Mouse (Mus musculus) neural tube, embryonic 13.5 days (tissue): ENCODE results near the gene Gm13769. TPM values are rescaled to one million over a fixed set of nuclear protein-coding genes. Genes with fewer than 3 reads are reported as not detected.
A peak's percentile ranks its signal among the peaks of the same experiment; 100 is the strongest.
"Not testable (repeated sequence)": the region's sequence is repeated elsewhere in the genome, so short reads cannot be mapped to it uniquely, and the experiment has no call there.

ENCODE experiments used
- ATAC-seq: fragments of 200-750 bp; cut with Nextera tagmentation; 2 replicates; pipeline ENCODE4 v1.8.0; 2017; ENCODE audit warnings: low read depth, mild to moderate bottlenecking, moderate TSS enrichment, moderate library complexity
- H3K27ac ChIP-seq: fragments of 300-500 bp; sonication (generic); replicated peaks from 2 replicates; pipeline ENCODE4 v1.5.1; 2015; ENCODE audit warnings: moderate library complexity, mild to moderate bottlenecking, inconsistent platforms
- H3K27me3 ChIP-seq: fragments of 300-500 bp; sonication (generic); 2 replicates; pipeline ENCODE4 v1.6.1; 2015; ENCODE audit warnings: mild to moderate bottlenecking, inconsistent platforms
- H3K36me3 ChIP-seq: fragments of 300-500 bp; sonication (generic); 2 replicates; pipeline ENCODE4 v1.6.1; 2015; ENCODE audit warnings: mild to moderate bottlenecking, inconsistent platforms
- H3K4me1 ChIP-seq: fragments of 300-500 bp; sonication (generic); replicated peaks from 2 replicates; pipeline ENCODE4 v1.6.1; 2015; ENCODE audit warnings: inconsistent platforms
- H3K4me2 ChIP-seq: fragments of 300-500 bp; sonication (generic); 2 replicates; pipeline ENCODE4 v1.6.1; 2015; ENCODE audit warnings: inconsistent platforms, mild to moderate bottlenecking, moderate library complexity
- H3K4me3 ChIP-seq: fragments of 300-500 bp; sonication (generic); 2 replicates; pipeline ENCODE4 v1.5.1; 2015; ENCODE audit warnings: mild to moderate bottlenecking, inconsistent platforms
- H3K9ac ChIP-seq: fragments of 300-500 bp; sonication (generic); 2 replicates; pipeline ENCODE4 v1.6.1; 2015; ENCODE audit warnings: moderate library complexity, mild to moderate bottlenecking, inconsistent platforms
- H3K9me3 ChIP-seq: fragments of 300-500 bp; sonication (generic); 2 replicates; pipeline ENCODE4 v1.6.1; 2016; ENCODE audit warnings: inconsistent platforms
- WGBS: fragments of 180-500 bp; shearing (Covaris S2); methylation state at CpG from one replicate; pipeline ENCODE4 v1.1.7; 2015; 5-methylcytosine and 5-hydroxymethylcytosine counted together
- polyA plus RNA-seq: library from polyadenylated mRNA; unstranded; fragments of >200 nt; fragmentation: Nextera tagmentation; extraction: Ambion mirVana; gene quantifications from 2 replicates; pipeline ENCODE4 v1.2.1, GENCODE M21; 2015

Gm13769 gene
- polyA plus RNA-seq = 0.11 TPM in 1 of 2 replicates, not detected in the other

- not testable (repeated sequence) for H3K27me3 ChIP-seq, H3K9me3 ChIP-seq, H3K4me3 ChIP-seq, ATAC-seq, H3K4me1 ChIP-seq, H3K4me2 ChIP-seq, H3K9ac ChIP-seq, H3K27ac ChIP-seq, H3K36me3 ChIP-seq
- no CpG with 5 or more reads among the region's 6 CpGs for WGBS
Measured at GRCm38 (mm10) chr2:90321900-90322299, at the start of gene Gm13769. Gene Gm13769, plus strand, starts transcription at chr2:90322200.

GRCm38 (mm10) chr2:90292741-90293140 lies 29.3 kb upstream of the Gm13769 start, which contains the start of gene Olfr1272:
Gene Olfr1272, minus strand, starts transcription at chr2:90292841.
- H3K4me1 ChIP-seq = no peaks in the 10 kb centered on the region
- H3K9ac ChIP-seq = no peak within 1 kb of the TSS
- no peak for ATAC-seq
- H3K27ac ChIP-seq = no peak within 1 kb of the TSS
- no peaks in the 10 kb centered on the region for H3K9me3 ChIP-seq
- H3K4me2 ChIP-seq = no peak within 1 kb of the TSS
- no peaks in the 10 kb centered on the region for H3K36me3 ChIP-seq
- WGBS = 84% methylated on average over 6 of the region's 6 CpGs
- H3K27me3 ChIP-seq = no peaks in the 10 kb centered on the region
- H3K4me3 ChIP-seq = no peak within 1 kb of the TSS

- H3K4me1 ChIP-seq, H3K9me3 ChIP-seq, H3K4me3 ChIP-seq, H3K27me3 ChIP-seq, H3K27ac ChIP-seq, H3K4me2 ChIP-seq, ATAC-seq, H3K36me3 ChIP-seq, H3K9ac ChIP-seq: not testable (repeated sequence)
- no CpG with 5 or more reads among the region's 4 CpGs for WGBS
Measured at GRCm38 (mm10) chr2:90346694-90347093, 24.7 kb downstream of the Gm13769 start.

- not testable (repeated sequence) for H3K27me3 ChIP-seq, H3K4me1 ChIP-seq, H3K9me3 ChIP-seq, H3K9ac ChIP-seq, H3K4me2 ChIP-seq, H3K4me3 ChIP-seq, H3K27ac ChIP-seq, H3K36me3 ChIP-seq
- peak; percentile 40; the same call in 1 of the 2 replicates for ATAC-seq
- WGBS = no CpG with 5 or more reads among the region's 6 CpGs
Measured at GRCm38 (mm10) chr2:90351047-90351446, 29.0 kb downstream of the Gm13769 start.

- not testable (repeated sequence) for H3K4me1 ChIP-seq, H3K9me3 ChIP-seq, H3K27me3 ChIP-seq, H3K27ac ChIP-seq, H3K9ac ChIP-seq, H3K36me3 ChIP-seq, H3K4me2 ChIP-seq, H3K4me3 ChIP-seq
- peak; percentile 47; the same call in 1 of the 2 replicates for ATAC-seq
- WGBS = no CpG with 5 or more reads among the region's 3 CpGs
Measured at GRCm38 (mm10) chr2:90351540-90351939, 29.5 kb downstream of the Gm13769 start.

- H3K4me3 ChIP-seq, H3K9ac ChIP-seq, H3K27ac ChIP-seq, H3K4me1 ChIP-seq, H3K36me3 ChIP-seq, H3K9me3 ChIP-seq, H3K4me2 ChIP-seq, ATAC-seq, H3K27me3 ChIP-seq: not testable (repeated sequence)
- WGBS = no CpG with 5 or more reads among the region's 5 CpGs
Measured at GRCm38 (mm10) chr2:90359229-90359628, 37.2 kb downstream of the Gm13769 start.

GRCm38 (mm10) chr2:90360199-90360598 lies 38.2 kb downstream of the Gm13769 start:
- not testable (repeated sequence) for H3K4me2 ChIP-seq, H3K27ac ChIP-seq, H3K4me3 ChIP-seq, H3K36me3 ChIP-seq, ATAC-seq, H3K4me1 ChIP-seq, H3K27me3 ChIP-seq, H3K9ac ChIP-seq, H3K9me3 ChIP-seq
- WGBS = no CpG with 5 or more reads among the region's 4 CpGs

Other genes with a start within 250 kb of the Gm13769 start
- not detected in 2 replicates for gene Olfr1269, start 200.8 kb upstream of the Gm13769 start, polyA plus RNA-seq
- gene Olfr32, start 179.9 kb upstream of the Gm13769 start, polyA plus RNA-seq = not detected in 2 replicates
- gene Olfr1270, start 169.1 kb upstream of the Gm13769 start, polyA plus RNA-seq = not detected in 2 replicates
- not detected in 2 replicates for gene Olfr1506, start 97.7 kb upstream of the Gm13769 start, polyA plus RNA-seq
- not detected in 2 replicates for gene Olfr142, start 64.6 kb upstream of the Gm13769 start, polyA plus RNA-seq
- gene Olfr1271, start 51.2 kb upstream of the Gm13769 start, polyA plus RNA-seq = not detected in 2 replicates
- gene Olfr1272, start 29.4 kb upstream of the Gm13769 start, polyA plus RNA-seq = not detected in 2 replicates
- not detected in 2 replicates for gene Olfr1274-ps, start 76.5 kb downstream of the Gm13769 start, polyA plus RNA-seq